Mouse (Mus musculus): ENCODE results near the gene Slc13a4. TPM values are rescaled to one million over a fixed set of nuclear protein-coding genes. Genes with fewer than 3 reads are reported as not detected.

Slc13a4 gene
- polyA plus RNA-seq, 1 experiment from 2014 or later: 0.67 TPM

- Histone ChIP-seq H3K9me3 (replicated peaks) (no peaks in the 10 kb centered on the region), H3K27me3 (no peaks in the 10 kb centered on the region), H3K4me2 (no peak overlapping the region), H3K9ac (no peak overlapping the region), H3K36me3 (no peaks in the 10 kb centered on the region), H3K4me3 (no peak overlapping the region), H3K4me1 (replicated peaks) (peaks cover 20% of the 10 kb centered on the region), H3K27ac (no peak overlapping the region)
- 93% methylated on average over 7 of the region's 7 CpGs for WGBS
- ATAC-seq (replicated peaks; ENCODE audit: insufficient number of reproducible peaks, insufficient read depth, low FRiP score, low read depth): no peak
Measured at GRCm38 (mm10) chr6:35302581-35302980, 5.3 kb downstream of the Slc13a4 start.

- Histone ChIP-seq H3K36me3 (no peaks in the 10 kb centered on the region), H3K27ac (peak overlapping the region; percentile 82), H3K9me3 (replicated peaks) (no peaks in the 10 kb centered on the region), H3K4me2 (peak overlapping the region; percentile 31), H3K4me1 (replicated peaks) (peaks cover 26% of the 10 kb centered on the region), H3K9ac (no peak overlapping the region), H3K4me3 (no peak overlapping the region), H3K27me3 (no peaks in the 10 kb centered on the region)
- 15% methylated on average over 6 of the region's 6 CpGs for WGBS
- peak; percentile 51 for ATAC-seq (replicated peaks; ENCODE audit: insufficient number of reproducible peaks, insufficient read depth, low FRiP score, low read depth)
Measured at GRCm38 (mm10) chr6:35298323-35298722, 9.6 kb downstream of the Slc13a4 start.

- 88% methylated on average over 7 of the region's 7 CpGs for WGBS
- Histone ChIP-seq H3K9me3 (replicated peaks) (no peaks in the 10 kb centered on the region), H3K27ac (peak overlapping the region; percentile 82), H3K4me1 (replicated peaks) (peaks cover 26% of the 10 kb centered on the region), H3K9ac (no peak overlapping the region), H3K4me3 (no peak overlapping the region), H3K36me3 (no peaks in the 10 kb centered on the region), H3K4me2 (peak overlapping the region; percentile 31; the same call in 1 of the 2 replicates), H3K27me3 (no peaks in the 10 kb centered on the region)
- ATAC-seq (replicated peaks; ENCODE audit: insufficient number of reproducible peaks, insufficient read depth, low FRiP score, low read depth): no peak
Measured at GRCm38 (mm10) chr6:35297516-35298227, 10.3 kb downstream of the Slc13a4 start.

GRCm38 (mm10) chr6:35297001-35297400 lies 10.9 kb downstream of the Slc13a4 start:
- Histone ChIP-seq H3K36me3 (no peaks in the 10 kb centered on the region), H3K27ac (peak overlapping the region; percentile 82), H3K4me2 (no peak overlapping the region), H3K9ac (no peak overlapping the region), H3K4me3 (no peak overlapping the region), H3K27me3 (no peaks in the 10 kb centered on the region), H3K4me1 (replicated peaks) (peaks cover 26% of the 10 kb centered on the region), H3K9me3 (replicated peaks) (no peaks in the 10 kb centered on the region)
- 29% methylated on average over 2 of the region's 2 CpGs for WGBS
- peak; percentile 25; the same call in 1 of the 2 replicates for ATAC-seq (replicated peaks; ENCODE audit: insufficient number of reproducible peaks, insufficient read depth, low FRiP score, low read depth)

DNA sequence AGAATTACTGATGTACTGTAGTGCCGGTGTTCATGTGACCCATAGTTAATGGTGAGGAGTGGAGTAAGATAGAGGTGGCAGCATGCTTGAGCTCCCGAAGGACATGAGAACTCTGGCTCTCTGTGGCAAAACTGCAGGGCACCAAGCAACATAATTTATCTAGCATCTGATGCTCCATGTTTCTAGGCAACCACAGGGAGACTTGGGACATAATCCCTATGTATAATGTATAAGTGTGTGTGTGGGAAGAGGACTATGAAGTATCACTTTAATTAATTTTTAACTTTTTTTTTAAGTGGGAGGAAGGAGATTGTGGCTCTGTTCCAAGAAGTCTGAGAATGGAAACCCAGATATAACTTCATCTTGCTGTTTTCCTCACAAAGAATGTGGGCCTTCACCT lies 13.0 kb downstream of the Slc13a4 start:
- no peak for ATAC-seq (replicated peaks; ENCODE audit: insufficient number of reproducible peaks, insufficient read depth, low FRiP score, low read depth)

DNA sequence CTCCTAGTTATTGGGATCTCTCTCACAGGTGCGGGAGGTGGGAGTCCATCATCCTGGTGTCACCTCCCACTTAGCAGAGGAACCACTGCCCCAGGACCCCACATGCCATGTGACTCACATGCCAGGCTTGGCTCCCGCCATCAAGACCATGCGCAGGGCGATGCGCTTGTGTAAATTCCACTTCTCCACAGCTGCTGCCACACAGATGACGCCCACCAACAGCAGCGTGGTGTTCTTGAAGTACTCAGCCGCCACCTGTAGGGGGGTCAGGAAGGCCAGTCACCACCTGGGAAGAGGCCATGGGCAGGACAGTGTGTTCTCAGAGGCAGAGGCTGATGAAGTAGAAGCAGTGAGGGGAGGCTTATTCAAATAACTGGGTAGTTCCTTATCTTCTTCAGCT lies 18.3 kb downstream of the Slc13a4 start:
- no peaks in the 10 kb centered on the region for H3K27me3 ChIP-seq
- no peak overlapping the region for H3K4me2 ChIP-seq
- no peaks in the 10 kb centered on the region for H3K36me3 ChIP-seq
- H3K4me3 ChIP-seq: no peak overlapping the region
- 84% methylated on average over 8 of the region's 8 CpGs for WGBS
- no peak overlapping the region for H3K27ac ChIP-seq
- H3K9ac ChIP-seq: no peak overlapping the region
- peaks cover 18% of the 10 kb centered on the region for H3K4me1 ChIP-seq (replicated peaks)
- no peaks in the 10 kb centered on the region for H3K9me3 ChIP-seq (replicated peaks)
- no peak for ATAC-seq (replicated peaks; ENCODE audit: insufficient number of reproducible peaks, insufficient read depth, low FRiP score, low read depth)

More for the DNA sequence above, 13.0 kb downstream of the Slc13a4 start:
- WGBS: 73% methylated on average over 2 of the region's 2 CpGs
- Histone ChIP-seq H3K27me3 (no peaks in the 10 kb centered on the region), H3K9ac (no peak overlapping the region), H3K27ac (no peak overlapping the region), H3K36me3 (no peaks in the 10 kb centered on the region), H3K4me3 (no peak overlapping the region), H3K4me2 (no peak overlapping the region), H3K4me1 (replicated peaks) (peaks cover 26% of the 10 kb centered on the region), H3K9me3 (replicated peaks) (no peaks in the 10 kb centered on the region)

DNA sequence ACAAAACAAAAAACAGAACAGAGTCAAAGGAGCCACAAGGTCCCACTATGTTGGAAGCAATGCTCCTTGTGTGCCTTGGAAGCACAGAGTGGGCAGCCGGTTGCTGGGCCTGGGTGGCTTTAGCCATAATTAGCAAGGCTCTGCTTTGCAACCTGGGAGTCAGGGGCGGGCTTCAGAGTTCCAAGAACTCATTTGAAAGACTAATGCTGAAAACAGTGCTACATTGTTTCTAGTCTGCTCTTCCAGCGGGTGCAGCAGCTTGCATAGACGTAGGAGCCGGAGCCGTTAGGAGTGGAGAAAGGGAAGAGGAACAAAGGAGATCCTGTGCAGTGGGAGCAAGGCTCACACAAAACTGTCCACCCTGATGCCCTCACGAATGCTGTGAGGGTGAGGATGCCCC lies 19.0 kb downstream of the Slc13a4 start:
- 56% methylated on average over 7 of the region's 7 CpGs for WGBS
- no peak for ATAC-seq (replicated peaks; ENCODE audit: insufficient number of reproducible peaks, insufficient read depth, low FRiP score, low read depth)
- H3K9ac ChIP-seq: no peak overlapping the region

DNA sequence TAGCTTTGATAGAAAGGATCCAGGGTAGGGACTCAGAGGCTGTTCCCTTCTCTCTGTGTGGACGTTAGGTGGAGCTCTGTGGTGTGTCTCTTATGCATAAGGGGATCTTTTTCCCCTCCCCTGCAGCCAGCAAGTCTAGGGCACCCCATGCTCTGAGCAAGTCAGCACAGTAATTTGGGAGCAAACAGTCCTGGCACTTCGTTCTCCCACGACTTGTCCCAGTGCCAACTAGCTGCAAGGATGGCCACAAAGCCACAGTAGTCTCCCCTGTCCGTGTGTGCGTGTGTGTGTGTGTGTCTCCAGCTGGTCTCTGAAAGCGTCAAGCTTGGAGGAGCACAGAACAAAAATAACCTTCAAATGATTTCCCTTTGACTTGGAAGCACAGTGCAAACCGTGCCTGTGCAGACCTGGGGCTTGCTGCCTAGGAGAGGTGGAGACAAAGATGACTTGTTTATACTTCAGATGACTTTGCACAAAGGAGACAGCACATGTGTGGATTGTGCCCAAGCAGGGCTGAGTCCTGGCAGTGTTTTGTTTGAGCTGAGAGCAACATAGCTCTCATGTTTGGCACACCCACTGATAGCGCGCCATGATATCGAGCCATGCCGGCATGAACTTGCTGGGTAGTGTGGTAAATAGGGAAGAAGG lies 19.7 kb downstream of the Slc13a4 start:
- 28% methylated on average over 11 of the region's 11 CpGs for WGBS
- peaks cover 18% of the 10 kb centered on the region for H3K4me1 ChIP-seq (replicated peaks)
- H3K27me3 ChIP-seq: no peaks in the 10 kb centered on the region
- no peak overlapping the region for H3K9ac ChIP-seq
- no peaks in the 10 kb centered on the region for H3K36me3 ChIP-seq
- ATAC-seq (replicated peaks; ENCODE audit: insufficient number of reproducible peaks, insufficient read depth, low FRiP score, low read depth): peak; percentile 60; the same call in 1 of the 2 replicates
- H3K27ac ChIP-seq: peak overlapping the region; percentile 69
- peak overlapping the region; percentile 41; the same call in 1 of the 2 replicates for H3K4me2 ChIP-seq
- no peaks in the 10 kb centered on the region for H3K9me3 ChIP-seq (replicated peaks)
- H3K4me3 ChIP-seq: no peak overlapping the region

More for the DNA sequence above, 19.0 kb downstream of the Slc13a4 start:
- H3K36me3 ChIP-seq: no peaks in the 10 kb centered on the region
- peaks cover 18% of the 10 kb centered on the region for H3K4me1 ChIP-seq (replicated peaks)
- H3K27ac ChIP-seq: peak overlapping the region; percentile 69
- no peaks in the 10 kb centered on the region for H3K9me3 ChIP-seq (replicated peaks)
- H3K27me3 ChIP-seq: no peaks in the 10 kb centered on the region
- H3K4me2 ChIP-seq: no peak overlapping the region
- no peak overlapping the region for H3K4me3 ChIP-seq

- Histone ChIP-seq H3K4me3 (no peak overlapping the region), H3K9me3 (replicated peaks) (no peaks in the 10 kb centered on the region), H3K36me3 (no peaks in the 10 kb centered on the region), H3K4me1 (replicated peaks) (peaks cover 3% of the 10 kb centered on the region; the same call in 1 of the 2 replicates), H3K4me2 (no peak overlapping the region), H3K9ac (no peak overlapping the region), H3K27ac (no peak overlapping the region), H3K27me3 (no peaks in the 10 kb centered on the region)
- no peak for ATAC-seq (replicated peaks; ENCODE audit: insufficient number of reproducible peaks, insufficient read depth, low FRiP score, low read depth)
- WGBS: 80% methylated on average over 10 of the region's 10 CpGs
Measured at GRCm38 (mm10) chr6:35279306-35279705, 28.6 kb downstream of the Slc13a4 start.

DNA sequence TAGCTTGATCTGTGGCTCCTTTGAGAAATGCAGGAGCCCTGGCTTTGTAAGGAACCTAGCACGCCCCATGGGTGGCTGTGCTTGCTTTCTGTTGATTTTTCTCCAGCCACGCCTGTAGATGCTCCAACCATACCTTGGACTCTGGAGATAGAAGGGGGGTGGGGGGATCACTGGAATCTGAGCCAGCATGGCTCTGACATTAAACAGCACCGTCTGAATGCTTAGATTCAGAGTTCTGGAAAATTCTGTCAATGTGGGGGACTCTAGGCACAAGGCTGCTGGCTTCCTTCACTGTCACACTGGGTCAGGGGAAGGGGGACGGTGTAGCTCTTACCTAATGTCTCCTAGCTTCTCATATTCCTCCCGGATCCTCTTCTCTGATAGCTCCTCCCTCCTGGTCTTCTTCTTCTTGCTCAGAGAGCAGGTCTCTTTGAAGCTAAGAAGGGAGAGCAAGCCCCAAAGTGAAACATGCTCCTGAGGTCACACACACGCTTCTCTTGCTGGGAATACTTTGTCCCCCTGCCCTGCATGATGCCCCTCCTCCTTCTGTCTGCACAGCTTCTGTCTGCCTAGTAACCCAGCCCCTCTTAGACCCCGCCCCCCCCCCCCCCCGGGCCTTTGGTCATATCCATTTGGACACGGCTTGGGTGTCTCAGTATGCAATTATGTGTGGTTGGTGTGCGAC lies 29.9 kb downstream of the Slc13a4 start:
- WGBS: 37% methylated on average over 10 of the region's 10 CpGs
- H3K27me3 ChIP-seq: no peaks in the 10 kb centered on the region
- no peak overlapping the region for H3K27ac ChIP-seq
- peaks cover 3% of the 10 kb centered on the region; the same call in 1 of the 2 replicates for H3K4me1 ChIP-seq (replicated peaks)
- H3K9ac ChIP-seq: no peak overlapping the region
- no peak overlapping the region for H3K4me2 ChIP-seq
- no peaks in the 10 kb centered on the region for H3K36me3 ChIP-seq
- H3K9me3 ChIP-seq (replicated peaks): no peaks in the 10 kb centered on the region
- ATAC-seq (replicated peaks; ENCODE audit: insufficient number of reproducible peaks, insufficient read depth, low FRiP score, low read depth): no peak; the same call in 1 of the 2 replicates
- H3K4me3 ChIP-seq: no peak overlapping the region

GRCm38 (mm10) chr6:35273391-35274082 lies 34.4 kb downstream of the Slc13a4 start:
- WGBS: 59% methylated on average over 11 of the region's 11 CpGs
- no peaks in the 10 kb centered on the region for H3K36me3 ChIP-seq
- H3K9ac ChIP-seq: no peak overlapping the region
- H3K27me3 ChIP-seq: no peaks in the 10 kb centered on the region
- H3K27ac ChIP-seq: no peak overlapping the region
- H3K4me2 ChIP-seq: no peak overlapping the region
- H3K4me1 ChIP-seq (replicated peaks): peaks cover 6% of the 10 kb centered on the region; the same call in 1 of the 2 replicates
- no peak overlapping the region for H3K4me3 ChIP-seq
- no peak for ATAC-seq (replicated peaks; ENCODE audit: insufficient number of reproducible peaks, insufficient read depth, low FRiP score, low read depth)
- no peaks in the 10 kb centered on the region for H3K9me3 ChIP-seq (replicated peaks)
